Mouse (Mus musculus) erythroblast, adult 5-6 weeks (primary cell): Measurements from ENCODE around the gene Pex16. TPM values are rescaled to one million over a fixed set of nuclear protein-coding genes. Genes with fewer than 3 reads are reported as not detected.
"Not testable (repeated sequence)": the region's sequence is repeated elsewhere in the genome, so short reads cannot be mapped to it uniquely, and the experiment has no call there.

ENCODE experiments used
- ATAC-seq: replicated peaks from 2 replicates; pipeline ENCODE4 v1.8.0; 2016; ENCODE audit warnings: moderate number of reproducible peaks, mild to moderate bottlenecking, moderate TSS enrichment, inconsistent platforms; ENCODE audit not compliant: poor library complexity, low FRiP score, severe bottlenecking
- total RNA-seq, 2 experiments: library from RNA; stranded (forward) in 1 of 2; stranded (reverse) in 1 of 2; fragments of 150-400 nt in 1 of 2; fragments of 200-764, 138-1000 nt in 1 of 2; gene quantifications; 2 replicates each; pipeline versions ENCODE4 v1.2.3 to v1.2.4; 2015 to 2017; ENCODE audit warnings: low replicate concordance in 2 of 2

The Pex16 gene
- total RNA-seq, 2 experiments from 2014 or later, result 0.38 to 3.7 TPM

DNA sequence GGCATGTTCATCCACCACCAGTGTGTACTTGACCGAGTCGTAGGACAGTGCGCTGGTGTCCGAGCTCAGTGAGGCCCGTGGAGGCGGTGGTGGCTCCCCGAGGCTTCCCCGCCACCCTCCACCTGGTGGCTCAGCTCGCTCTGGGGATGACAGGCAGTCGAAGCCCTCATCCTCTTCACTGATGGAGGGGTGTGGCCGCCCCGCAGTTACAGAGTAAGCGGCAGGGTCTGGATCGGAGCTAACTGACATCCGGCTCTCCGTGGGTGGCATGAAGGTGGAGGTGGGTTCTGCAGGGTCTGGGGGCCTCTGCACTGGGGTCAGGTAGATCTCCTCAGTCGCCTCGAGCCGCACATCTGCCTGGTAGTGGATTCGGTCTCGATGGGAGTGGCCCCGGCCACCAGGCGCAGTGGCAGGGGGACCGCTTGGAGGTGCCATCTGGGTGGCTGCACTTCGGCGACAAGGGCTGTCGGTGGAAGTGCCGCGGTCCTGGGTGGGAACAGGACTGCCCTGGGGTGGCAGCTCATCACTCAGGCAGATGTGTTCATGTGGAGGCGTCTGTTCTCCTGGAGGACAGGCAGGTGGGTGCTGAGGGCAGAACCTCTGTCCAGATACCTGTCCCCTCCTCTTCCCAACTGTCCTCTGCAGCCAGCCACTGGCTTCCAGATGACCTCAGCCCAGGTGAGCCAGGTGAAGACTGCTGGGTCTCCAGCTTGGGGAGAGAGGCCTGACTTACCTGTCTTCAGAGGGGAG lies 12.5 kb downstream of the Pex16 start:
- no peak for ATAC-seq

GRCm38 (mm10) chr2:92387646-92388045 lies 13.2 kb downstream of the Pex16 start:
- ATAC-seq, result no peak

DNA sequence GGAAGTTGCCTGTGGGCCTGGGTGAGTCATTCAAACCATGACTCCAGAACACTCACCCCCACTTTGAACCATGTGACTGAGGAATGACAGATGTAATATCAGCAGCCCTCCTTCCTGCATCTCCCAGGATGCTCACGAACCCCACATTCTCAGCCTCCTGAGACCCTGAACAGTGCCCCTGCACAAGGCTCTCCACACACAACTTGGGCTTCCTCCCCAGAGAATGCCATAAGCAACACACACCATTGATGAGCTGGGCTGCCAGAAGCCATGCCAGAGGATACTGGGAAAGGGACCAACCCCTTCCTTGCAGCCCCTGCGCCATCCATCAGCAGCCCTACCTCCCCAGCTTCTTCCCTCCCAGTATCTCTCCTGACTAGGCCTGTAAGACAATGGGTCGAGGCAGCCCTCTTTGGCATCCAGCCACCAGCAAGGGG lies 13.6 kb downstream of the Pex16 start:
- no peak for ATAC-seq

DNA sequence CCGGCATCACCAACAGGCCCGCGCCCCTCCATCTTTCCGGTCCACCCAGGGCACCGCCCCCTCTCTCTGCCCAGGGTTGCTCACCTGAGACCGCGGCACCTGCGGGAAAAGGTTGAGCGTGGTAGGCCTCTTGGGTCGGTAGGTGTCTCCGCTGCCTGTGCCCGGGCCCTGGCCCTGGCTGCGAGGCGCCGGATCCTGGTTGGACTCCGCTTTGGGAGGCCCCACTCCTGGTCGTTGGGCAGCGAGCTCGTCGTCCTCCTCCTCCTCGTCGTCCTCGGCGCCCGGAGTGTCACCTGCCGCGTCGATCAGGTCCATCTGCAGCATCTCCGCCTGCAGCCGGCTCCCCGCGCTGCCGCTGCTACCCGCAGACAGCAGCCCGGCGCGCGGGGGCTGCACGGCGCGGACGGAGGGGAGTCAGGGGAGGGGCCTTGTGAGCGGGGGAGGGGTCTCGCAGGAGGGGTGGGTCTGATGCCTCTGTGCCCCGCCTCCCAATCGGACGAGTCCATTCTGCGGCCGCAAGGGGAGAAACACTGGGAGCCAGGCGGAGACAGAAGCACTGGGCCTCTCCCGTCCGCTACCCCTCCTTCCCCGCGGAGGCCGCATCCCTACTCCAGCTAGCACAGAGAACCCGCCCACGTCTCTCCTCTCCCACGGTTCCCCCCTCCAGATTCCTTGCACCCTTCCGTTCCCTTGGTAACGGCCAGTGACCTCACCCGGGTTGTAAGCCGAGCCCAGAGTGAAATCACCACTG lies 14.6 kb downstream of the Pex16 start:
- ATAC-seq, result no peak

DNA sequence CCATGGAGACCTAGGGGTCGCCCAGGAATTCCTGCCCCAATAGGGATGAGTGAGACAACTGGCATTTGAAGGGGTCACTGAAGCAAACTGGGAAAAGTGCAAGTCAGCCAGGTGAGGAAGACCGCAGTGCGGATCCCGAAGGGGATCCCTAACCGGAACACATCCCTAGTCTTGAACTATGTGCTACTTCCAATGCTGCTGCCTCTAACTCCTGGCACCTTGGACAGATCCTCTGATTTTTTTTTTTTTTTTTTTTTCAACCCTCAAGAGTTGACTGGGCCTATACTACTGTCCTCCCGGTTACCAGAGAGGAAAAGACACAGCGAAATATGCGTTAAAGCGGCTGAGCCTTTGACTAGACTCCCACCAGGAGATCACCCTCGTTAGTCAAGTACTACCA lies 15.2 kb downstream of the Pex16 start:
- no peak for ATAC-seq

GRCm38 (mm10) chr2:92390206-92390930 lies 15.9 kb downstream of the Pex16 start:
- ATAC-seq, result no peak

GRCm38 (mm10) chr2:92391116-92391515 lies 16.6 kb downstream of the Pex16 start:
- ATAC-seq, result no peak

DNA sequence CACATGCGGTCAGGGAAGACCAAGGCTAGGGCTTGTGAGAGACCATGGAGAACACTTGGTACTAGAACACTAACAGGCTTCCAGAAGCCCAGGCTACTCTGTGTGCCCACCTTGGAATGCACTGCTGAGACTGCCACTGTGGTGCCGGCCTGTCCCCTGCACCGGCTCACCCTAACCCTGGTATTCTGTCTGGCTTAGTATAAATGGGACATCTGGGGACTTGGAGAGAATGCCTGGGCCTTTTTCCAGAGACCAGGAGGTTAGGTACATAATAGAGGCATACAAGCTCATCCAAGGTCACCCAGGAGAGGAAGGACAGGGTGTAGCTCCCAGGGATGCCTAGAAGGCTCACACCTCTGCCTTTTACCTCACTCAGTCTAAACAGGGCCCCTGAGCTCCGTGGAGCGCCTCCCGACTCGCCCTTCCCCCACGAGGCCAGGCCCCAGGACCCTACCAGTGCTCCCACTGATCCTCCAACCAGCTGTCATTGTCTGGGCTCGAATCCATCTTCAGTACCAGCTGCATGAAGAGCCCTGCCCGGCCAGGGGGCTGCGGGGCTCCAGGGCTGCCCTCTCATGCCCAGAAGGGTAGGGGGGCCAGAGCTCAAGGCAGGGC lies 17.3 kb downstream of the Pex16 start:
- ATAC-seq, result no peak

DNA sequence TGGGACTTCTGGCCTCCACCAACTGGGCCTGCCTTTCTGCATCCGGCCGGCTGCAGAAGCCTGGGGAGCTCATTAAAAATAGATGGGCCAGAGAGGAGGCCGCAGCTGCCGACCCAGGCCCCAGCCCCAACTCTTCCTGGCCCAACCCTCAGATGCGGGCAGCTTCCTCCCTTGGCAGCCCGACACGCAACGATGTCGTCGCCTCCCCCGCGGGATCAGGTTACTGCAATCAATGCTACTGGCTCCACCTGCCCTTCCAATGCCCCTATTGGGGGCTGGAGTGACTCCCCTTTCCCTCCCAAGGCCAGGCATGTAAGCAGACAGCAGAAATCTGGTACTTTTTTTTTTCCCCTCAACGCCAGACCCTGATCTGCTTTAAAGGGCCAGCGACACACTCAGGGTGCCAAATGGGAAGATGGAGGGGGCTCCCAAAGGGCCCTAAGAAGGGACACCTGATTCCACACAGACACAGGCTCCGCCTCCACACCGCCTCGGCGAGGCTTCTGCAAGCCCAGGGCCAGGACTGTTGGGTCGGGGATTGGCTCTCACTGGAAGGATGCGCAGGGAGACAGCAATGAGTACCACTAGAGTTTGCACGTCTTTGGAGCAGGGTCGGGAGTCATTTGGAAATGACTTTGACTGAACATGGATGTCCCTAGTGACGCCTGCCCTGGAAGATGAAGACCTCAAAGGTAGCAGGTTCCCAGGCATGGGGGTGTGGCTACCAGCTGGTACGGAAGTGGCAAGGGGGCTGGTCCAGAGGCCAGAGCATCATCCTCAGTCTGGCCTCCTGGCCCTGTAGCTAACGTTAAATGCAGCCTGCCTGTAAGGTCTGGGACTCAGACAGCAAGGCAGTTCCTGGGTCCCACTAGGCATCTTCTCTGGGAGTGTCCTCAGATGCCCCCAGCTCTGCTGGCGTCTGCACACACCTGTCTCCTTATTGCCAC lies 18.1 kb downstream of the Pex16 start:
- ATAC-seq, result no peak

- no peak for ATAC-seq
Measured at GRCm38 (mm10) chr2:92395535-92395934, 21.1 kb downstream of the Pex16 start.

GRCm38 (mm10) chr2:92397436-92397835 lies 23.0 kb downstream of the Pex16 start:
- no peak for ATAC-seq

DNA sequence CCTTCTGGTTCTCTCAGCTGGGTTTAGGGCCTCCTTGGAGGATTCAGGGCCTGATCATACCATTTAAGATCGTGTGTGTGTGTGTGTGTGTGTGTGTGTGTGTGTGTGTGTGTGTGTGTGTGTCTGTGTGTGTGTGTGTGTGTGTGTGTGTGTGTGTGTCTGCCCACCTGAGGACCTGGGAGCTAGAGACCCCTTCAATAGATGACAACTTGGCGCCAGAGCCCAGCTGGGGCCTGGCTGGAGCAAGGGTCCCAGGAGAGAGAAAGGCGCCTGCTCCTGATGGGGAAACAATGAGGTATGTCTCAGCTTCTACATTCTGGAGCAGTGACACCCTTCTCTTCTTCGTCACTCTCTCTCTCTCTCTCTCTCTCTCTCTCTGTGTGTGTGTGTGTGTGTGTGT lies 25.4 kb downstream of the Pex16 start:
- ATAC-seq, result not testable (repeated sequence)

GRCm38 (mm10) chr2:92400682-92401081 lies 26.2 kb downstream of the Pex16 start:
- no peak for ATAC-seq

GRCm38 (mm10) chr2:92401091-92401561 lies 26.6 kb downstream of the Pex16 start, which contains the start of gene Mapk8ip1:
Mapk8ip1 (minus strand) TSS chr2:92401263.
- ATAC-seq, result no peak

- no peak for ATAC-seq
Measured at GRCm38 (mm10) chr2:92402591-92403326, 28.3 kb downstream of the Pex16 start.

DNA sequence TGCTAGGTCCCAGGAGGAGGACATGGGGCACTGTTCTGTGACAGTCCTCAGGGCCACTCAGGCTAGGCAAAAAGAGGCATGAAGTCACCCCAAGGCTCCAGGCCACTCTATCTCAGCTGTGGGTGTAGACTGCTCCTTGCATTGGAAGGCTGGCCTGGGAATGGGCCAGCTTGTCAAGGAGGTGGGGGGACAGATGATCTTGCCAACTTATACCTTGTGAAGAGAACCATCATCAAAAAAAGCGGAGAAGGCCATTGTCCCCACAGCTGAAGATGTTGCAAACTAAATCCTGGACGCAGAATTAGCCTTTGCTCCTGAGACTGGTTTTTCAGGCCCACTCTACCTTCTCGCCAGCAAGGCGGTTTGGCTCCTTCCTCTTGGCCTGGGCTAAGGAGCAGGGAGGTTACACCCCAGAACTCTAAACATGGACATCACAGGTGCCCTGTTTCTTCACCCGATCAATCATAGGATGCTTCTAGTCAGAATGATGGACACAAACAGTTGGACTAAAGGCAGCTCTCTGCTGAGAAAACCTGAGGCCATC lies 29.4 kb downstream of the Pex16 start:
- no peak for ATAC-seq

GRCm38 (mm10) chr2:92404737-92405136 lies 30.3 kb downstream of the Pex16 start:
- ATAC-seq, result no peak

DNA sequence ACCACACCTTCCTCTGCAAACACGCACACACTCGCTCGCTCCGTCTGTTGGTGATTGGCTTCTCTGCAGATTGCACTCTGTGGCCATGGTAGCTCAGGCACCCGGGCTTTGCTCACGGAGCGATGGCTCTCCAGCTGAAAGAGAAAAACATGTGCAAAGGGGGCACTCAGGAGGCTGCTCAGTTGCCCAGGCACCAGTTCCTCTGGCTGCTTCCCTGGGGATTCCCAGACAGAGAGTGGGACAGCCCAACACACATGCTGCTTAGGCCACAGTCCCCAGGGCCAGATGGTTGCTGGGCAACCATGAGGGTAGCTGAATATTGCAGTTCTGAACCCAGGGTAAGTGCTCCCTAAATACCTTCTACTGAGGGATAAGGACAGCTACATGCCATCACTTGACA lies 31.2 kb downstream of the Pex16 start:
- no peak for ATAC-seq
